Mouse (Mus musculus) heart, embryonic 12.5 days (tissue): ENCODE measurements around the gene Nkap. TPM values are rescaled to one million over a fixed set of nuclear protein-coding genes. Genes with fewer than 3 reads are reported as not detected.

ENCODE experiments used
- polyA plus RNA-seq: library from polyadenylated mRNA; unstranded; fragments of >200 nt; fragmentation: Nextera tagmentation; extraction: Ambion mirVana; gene quantifications from 2 replicates; pipeline ENCODE4 v1.2.1, GENCODE M21; 2016

Gene Nkap
- polyA plus RNA-seq, 1 experiment from 2014 or later = 16.1 TPM

Other genes with a start within 250 kb of the Nkap start
- gene Nkrf, start 223.9 kb upstream of the Nkap start, polyA plus RNA-seq = 0.80 and 0.98 TPM in 2 replicates
- 38.9 and 40.0 TPM in 2 replicates for gene Sept6, start 135.0 kb upstream of the Nkap start, polyA plus RNA-seq
- gene Sowahd, start 78.0 kb upstream of the Nkap start, polyA plus RNA-seq = 0.86 and 0.88 TPM in 2 replicates
- gene Rpl39, start 41.4 kb upstream of the Nkap start, polyA plus RNA-seq = 434 and 437 TPM in 2 replicates
- 13.7 and 14.3 TPM in 2 replicates for gene Upf3b, start 16.5 kb upstream of the Nkap start, polyA plus RNA-seq
- not detected in 2 replicates for gene Akap14, start 42.0 kb downstream of the Nkap start, polyA plus RNA-seq
- 551 and 581 TPM in 2 replicates for gene Ndufa1, start 64.4 kb downstream of the Nkap start, polyA plus RNA-seq
- gene Rnf113a1, start 64.5 kb downstream of the Nkap start, polyA plus RNA-seq = 7.5 and 7.7 TPM in 2 replicates
- gene Gm9, start 84.2 kb downstream of the Nkap start, polyA plus RNA-seq = not detected in 2 replicates
- not detected in 2 replicates for gene Rhox1, start 95.5 kb downstream of the Nkap start, polyA plus RNA-seq
- gene Rhox2a, start 118.2 kb downstream of the Nkap start, polyA plus RNA-seq = not detected in 2 replicates
- gene Rhox3a, start 123.1 kb downstream of the Nkap start, polyA plus RNA-seq = not detected in 2 replicates
- gene Rhox4a, start 138.5 kb downstream of the Nkap start, polyA plus RNA-seq = not detected in 2 replicates